Mouse (Mus musculus): ENCODE results near the gene Mtfr2.

DNA sequence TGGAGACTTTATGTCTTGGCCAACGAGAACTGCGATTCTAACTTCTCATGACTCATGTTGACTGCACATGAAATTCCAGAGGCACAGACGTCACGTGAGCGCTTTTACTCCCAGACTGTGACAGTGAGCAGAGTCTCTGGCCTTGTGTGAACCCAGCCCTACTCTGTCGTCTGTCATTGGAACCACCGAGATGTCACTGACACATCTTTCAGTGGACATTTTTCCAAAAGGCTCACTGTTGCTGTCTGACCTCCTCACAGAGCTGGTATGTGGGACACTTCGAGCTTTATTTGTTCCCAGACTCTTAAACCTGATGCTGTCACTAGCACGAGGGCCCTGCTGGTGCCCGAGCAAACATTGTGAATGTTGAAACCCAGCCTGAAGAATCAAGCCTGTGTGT, 61.6 kb downstream of the Mtfr2 start:
- TF ChIP-seq CTCF (IDR thresholded peaks at IDR 0.05; ENCODE audit: insufficient read depth, low read depth, low read length) (no peak), POLR2A (IDR thresholded peaks at IDR 0.05; ENCODE audit: insufficient read depth, low read depth, low read length) (no peak)
